Mouse (Mus musculus): Measurements from ENCODE around the gene Mvk. TPM values are rescaled to one million over a fixed set of nuclear protein-coding genes. Genes with fewer than 3 reads are reported as not detected.

Mvk gene
- total RNA-seq, 1 experiment from 2014 or later = 4.3 TPM

DNA sequence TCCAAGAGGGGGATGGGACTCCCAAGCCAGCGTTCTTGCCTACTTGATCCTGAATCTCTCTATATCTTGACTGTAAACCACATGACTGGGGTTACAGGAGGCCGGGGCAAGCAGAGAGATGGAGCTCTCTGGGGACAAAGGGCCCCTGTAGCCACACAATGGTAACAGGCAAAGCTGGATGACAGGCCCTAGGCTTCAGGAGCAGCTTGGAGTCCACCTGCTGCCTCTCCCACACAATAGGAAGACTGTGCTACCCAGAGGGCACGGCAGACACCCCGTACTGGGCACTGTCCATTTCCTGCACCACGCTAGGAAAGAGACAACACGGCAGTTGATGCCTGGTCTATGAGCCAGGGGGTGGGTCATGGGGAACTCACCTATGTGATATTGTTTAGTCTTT lies 45.5 kb downstream of the Mvk start:
- no peak for ATAC-seq (replicated peaks in 1 of 2; ENCODE audit: insufficient read depth in 1 of 2, low FRiP score in 2 of 2, low TSS enrichment in 1 of 2, low read depth in 1 of 2, poor library complexity in 2 of 2, severe bottlenecking in 2 of 2)

DNA sequence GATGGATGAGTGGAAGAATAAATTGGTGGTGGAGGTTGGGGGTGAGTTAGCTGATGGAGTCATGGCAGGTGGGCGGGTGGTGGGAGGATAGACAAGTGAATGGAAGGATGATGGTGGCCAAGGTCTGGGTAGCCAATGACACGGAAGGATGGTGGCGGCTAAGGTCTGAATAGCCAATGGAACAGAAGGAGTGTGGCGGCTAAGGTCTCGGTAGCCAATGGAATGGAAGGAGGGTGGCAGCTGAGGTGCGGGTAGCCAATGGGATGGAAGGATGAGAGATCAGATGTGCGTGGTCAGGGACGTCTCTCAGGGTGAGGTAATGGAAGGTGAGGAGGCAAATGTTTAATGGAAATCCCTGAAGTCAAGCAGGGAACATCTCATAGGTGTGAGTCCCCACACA lies 46.2 kb downstream of the Mvk start:
- no peak for ATAC-seq (replicated peaks in 1 of 2; ENCODE audit: insufficient read depth in 1 of 2, low FRiP score in 2 of 2, low TSS enrichment in 1 of 2, low read depth in 1 of 2, poor library complexity in 2 of 2, severe bottlenecking in 2 of 2)

- no peak for ATAC-seq (replicated peaks in 1 of 2; ENCODE audit: insufficient read depth in 1 of 2, low FRiP score in 2 of 2, low TSS enrichment in 1 of 2, low read depth in 1 of 2, poor library complexity in 2 of 2, severe bottlenecking in 2 of 2)
Measured at GRCm38 (mm10) chr5:114494761-114495160, 50.7 kb downstream of the Mvk start.

DNA sequence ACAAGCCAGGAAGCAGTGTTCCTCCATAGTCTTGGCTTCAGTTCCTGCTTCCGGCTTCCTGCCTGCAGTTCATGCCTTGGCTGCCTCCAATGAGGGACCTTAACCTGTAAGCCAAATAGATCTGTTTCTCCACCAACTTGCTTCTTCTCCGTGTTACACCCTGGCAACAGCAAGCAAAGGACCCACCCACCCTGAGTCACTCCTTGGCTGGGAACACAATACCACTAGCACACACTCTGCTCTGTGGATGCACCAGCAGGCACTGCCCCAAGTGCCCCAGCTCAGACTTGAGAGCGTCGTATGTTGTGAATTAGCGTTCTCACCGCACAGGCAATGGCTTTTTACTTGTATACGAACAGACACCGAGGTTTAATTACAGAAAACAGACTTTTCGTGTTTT lies 57.2 kb downstream of the Mvk start:
- ATAC-seq (replicated peaks in 1 of 2; ENCODE audit: insufficient read depth in 1 of 2, low FRiP score in 2 of 2, low TSS enrichment in 1 of 2, low read depth in 1 of 2, poor library complexity in 2 of 2, severe bottlenecking in 2 of 2) = no peak

DNA sequence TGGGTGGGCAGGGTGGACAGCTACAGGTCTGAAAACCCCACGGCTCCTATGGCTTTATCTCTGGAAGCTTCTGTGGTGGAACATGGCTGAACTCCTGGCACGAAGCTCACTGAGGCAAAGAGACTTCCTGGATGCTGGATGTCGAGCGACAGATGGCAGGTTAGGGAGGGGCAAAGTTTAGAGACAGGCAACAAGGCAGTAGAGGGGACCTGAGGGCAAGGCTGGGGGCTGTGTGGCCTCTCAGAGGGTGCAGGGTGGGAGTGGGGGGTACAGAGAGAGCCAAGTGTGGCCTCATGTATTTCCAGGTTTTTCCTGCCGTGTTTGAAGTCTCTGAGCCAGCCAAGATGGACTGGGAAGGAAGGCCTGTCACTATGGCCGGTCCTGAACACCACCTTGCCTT lies 60.8 kb downstream of the Mvk start:
- no peak for ATAC-seq (replicated peaks in 1 of 2; ENCODE audit: insufficient read depth in 1 of 2, low FRiP score in 2 of 2, low TSS enrichment in 1 of 2, low read depth in 1 of 2, poor library complexity in 2 of 2, severe bottlenecking in 2 of 2)

- peak; percentile 14 to 46; a peak in 1 of 4 replicates for ATAC-seq (replicated peaks in 1 of 2; ENCODE audit: insufficient read depth in 1 of 2, low FRiP score in 2 of 2, low TSS enrichment in 1 of 2, low read depth in 1 of 2, poor library complexity in 2 of 2, severe bottlenecking in 2 of 2)
Measured at GRCm38 (mm10) chr5:114505260-114506085, 61.4 kb downstream of the Mvk start.

GRCm38 (mm10) chr5:114507394-114507793 lies 63.3 kb downstream of the Mvk start:
- ATAC-seq (replicated peaks in 1 of 2; ENCODE audit: insufficient read depth in 1 of 2, low FRiP score in 2 of 2, low TSS enrichment in 1 of 2, low read depth in 1 of 2, poor library complexity in 2 of 2, severe bottlenecking in 2 of 2) = no peak

GRCm38 (mm10) chr5:114507964-114508363 lies 63.9 kb downstream of the Mvk start:
- no peak for ATAC-seq (replicated peaks in 1 of 2; ENCODE audit: insufficient read depth in 1 of 2, low FRiP score in 2 of 2, low TSS enrichment in 1 of 2, low read depth in 1 of 2, poor library complexity in 2 of 2, severe bottlenecking in 2 of 2)

- no peak for ATAC-seq (replicated peaks in 1 of 2; ENCODE audit: insufficient read depth in 1 of 2, low FRiP score in 2 of 2, low TSS enrichment in 1 of 2, low read depth in 1 of 2, poor library complexity in 2 of 2, severe bottlenecking in 2 of 2)
Measured at GRCm38 (mm10) chr5:114509461-114509860, 65.4 kb downstream of the Mvk start.

Other genes starting within 250 kb of the Mvk start
- gene Foxn4, start 170.5 kb upstream of the Mvk start, total RNA-seq (2017) = 2.4 TPM in 1 of 2 replicates, not detected in the other
- gene Myo1h, start 155.1 kb upstream of the Mvk start, total RNA-seq (2017) = 2.0 and 8.5 TPM in 2 replicates
- 70.4 and 72.1 TPM in 2 replicates for gene Kctd10, start 63.8 kb upstream of the Mvk start, total RNA-seq (2017)
- gene Ube3b, start 63.7 kb upstream of the Mvk start, total RNA-seq (2017) = 18.1 and 21.1 TPM in 2 replicates
- gene Mmab, start 209 bp upstream of the Mvk start, total RNA-seq (2017) = 7.8 and 11.1 TPM in 2 replicates
- gene Fam222a, start 123.7 kb downstream of the Mvk start, total RNA-seq (2017) = 0.20 TPM in 1 of 2 replicates, not detected in the other
- gene Trpv4, start 214.2 kb downstream of the Mvk start, total RNA-seq (2017) = 0.25 and 0.69 TPM in 2 replicates
- gene Gltp, start 246.7 kb downstream of the Mvk start, total RNA-seq (2017) = 68.2 and 75.9 TPM in 2 replicates